Mouse (Mus musculus) layer of hippocampus, adult 9-10 months (tissue): ENCODE measurements at regions not wholly inside any gene's neighbourhood (a gene's known extent, or its start where the extent isn't known, plus 50 kb on each side); places are given as distances from the start of the nearest gene placed in this dataset.
A peak's percentile ranks its signal among the peaks of the same experiment; 100 is the strongest.
"Not testable (repeated sequence)": the region's sequence is repeated elsewhere in the genome, so short reads cannot be mapped to it uniquely, and the experiment has no call there.

Experiments
- DNase-seq: peaks from one replicate; pipeline ENCODE4 v3.0.0; 2022; ENCODE audit warnings: low spot score

GRCm38 (mm10) chr8:90056331-90056730, 291.8 kb downstream of the Tox3 start:
- DNase-seq = no peak

DNA sequence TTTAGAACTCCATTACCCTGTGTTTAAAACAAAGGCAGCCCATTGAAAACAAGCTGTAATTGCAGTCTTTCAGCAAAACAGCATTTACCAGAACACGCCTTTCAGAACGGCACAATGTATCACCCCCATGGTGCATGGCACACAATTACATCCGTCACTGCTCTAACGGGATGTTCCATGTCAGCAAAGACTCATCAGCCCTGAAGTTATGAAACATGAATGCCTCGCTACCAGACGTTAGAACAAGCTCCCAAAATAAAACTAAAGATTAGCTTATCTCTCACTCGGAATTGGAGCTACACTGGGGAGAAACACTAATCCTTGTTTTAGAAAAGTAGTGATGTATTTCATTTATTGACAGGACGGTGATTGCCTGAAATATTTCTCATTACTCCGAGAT, 301.4 kb downstream of the Tox3 start:
- DNase-seq = no peak

- no peak for DNase-seq
Measured at GRCm38 (mm10) chr8:90036436-90036835, 311.7 kb downstream of the Tox3 start.

DNA sequence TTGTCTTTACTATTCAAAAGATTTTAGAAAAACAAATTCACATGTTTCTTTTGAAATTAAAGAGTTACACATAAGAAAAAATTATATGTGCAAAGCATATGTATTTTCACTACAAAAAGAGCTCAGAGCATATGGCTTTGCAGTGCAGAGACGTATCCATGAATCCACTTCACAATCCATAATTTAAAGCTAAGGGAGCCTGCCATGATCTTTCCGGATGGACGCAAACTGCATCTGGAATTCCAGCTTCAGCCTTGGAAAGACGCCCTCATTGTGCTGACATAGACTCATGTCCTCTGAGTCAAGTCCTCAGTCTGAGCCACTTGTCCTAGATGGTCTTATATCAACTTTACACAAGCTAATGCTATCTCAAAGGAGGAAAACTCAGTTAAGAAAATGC, 315.6 kb downstream of the Tox3 start:
- no peak for DNase-seq

- DNase-seq = no peak
Measured at GRCm38 (mm10) chr8:90031220-90031619, 316.9 kb downstream of the Tox3 start.

GRCm38 (mm10) chr8:90017958-90018357, 330.2 kb downstream of the Tox3 start:
- not testable (repeated sequence) for DNase-seq

- no peak for DNase-seq
Measured at GRCm38 (mm10) chr8:90013755-90014154, 334.4 kb downstream of the Tox3 start.

DNA sequence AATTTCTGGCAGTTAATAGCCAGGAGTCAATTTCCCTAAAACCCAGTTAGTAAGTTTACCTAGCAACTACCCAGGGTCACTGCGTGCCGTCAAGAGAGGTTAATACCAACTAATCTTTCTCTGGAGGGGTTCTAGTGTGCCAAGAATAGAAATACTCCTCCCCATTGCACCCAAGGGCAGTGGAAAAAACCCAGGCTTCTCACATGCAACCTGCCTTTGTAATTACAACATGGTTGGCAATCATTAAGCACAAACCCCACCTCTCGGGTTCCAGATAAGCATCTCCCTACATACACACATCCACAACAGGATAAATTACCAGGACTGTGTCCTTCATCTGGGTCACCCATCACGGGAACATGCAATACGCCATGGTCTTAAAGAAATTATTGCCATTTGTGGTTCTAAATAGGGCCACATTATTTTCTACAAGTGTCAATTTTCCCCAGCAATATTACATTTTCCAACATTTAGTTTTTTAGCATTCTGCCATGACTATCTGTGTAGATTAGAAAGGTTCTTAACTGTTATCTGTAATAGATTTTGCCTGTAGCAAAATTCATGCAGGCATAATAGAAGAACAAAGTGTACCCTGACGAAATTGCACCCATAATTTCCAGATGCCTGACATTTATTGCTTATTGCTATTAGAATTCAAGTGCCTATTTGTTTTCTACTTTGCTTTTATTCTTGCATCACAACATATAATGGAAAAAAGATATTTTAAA, 336.3 kb downstream of the Tox3 start:
- DNase-seq = no peak

DNA sequence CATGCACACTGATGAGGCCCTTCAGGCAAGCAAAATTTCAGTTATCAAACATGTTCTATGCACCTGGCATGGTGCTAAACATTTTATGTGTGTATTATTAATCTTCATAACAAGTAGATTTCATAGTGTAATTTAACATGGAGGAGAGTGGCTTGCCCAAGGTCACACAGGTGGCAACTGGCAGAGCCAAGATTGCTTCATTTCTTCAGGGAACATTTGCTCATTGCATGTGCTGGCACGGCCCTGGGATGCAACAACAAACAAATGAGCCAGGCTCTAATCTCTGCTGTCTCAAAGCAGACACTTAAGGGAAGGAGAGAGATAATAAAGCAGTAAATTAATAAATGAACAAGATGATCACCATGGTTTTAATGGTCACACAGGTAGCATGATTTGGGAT, 338.7 kb downstream of the Tox3 start:
- no peak for DNase-seq

DNA sequence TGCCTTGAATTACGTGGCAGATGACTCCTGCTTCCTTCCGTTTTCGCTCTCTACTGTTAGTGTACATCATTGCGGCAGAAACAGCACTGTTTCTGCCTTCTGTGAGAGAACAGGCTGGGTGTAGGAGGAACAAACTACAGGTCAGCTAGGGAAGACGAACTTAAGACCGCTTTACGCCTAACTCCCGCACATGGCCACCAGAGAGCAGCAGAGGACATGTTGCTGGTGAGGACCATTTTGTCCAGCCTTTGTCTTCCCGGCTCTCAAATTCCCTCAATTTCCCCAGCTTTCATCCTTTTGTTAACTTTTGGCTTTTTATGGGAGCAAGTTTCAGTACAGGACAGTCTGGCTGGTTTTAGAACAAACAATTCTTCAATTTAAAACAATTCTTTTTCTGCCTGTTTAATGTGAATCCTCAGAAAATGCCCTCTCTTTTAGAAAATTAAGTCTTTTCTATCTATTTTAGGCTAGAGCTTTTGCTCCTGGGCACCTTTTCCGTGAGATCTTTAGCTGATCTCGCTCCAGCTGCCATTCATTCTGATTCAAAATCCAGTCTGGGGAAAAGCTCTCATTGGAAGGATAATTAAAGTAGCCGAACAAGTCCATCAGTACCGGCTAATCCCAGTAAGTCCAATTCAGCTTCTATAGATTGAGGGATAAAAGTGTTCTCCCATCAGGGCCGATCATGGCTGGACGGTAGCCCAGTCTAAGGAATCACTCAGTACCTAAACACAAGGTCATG, 347.1 kb downstream of the Tox3 start:
- DNase-seq = peak; percentile 69

- DNase-seq = no peak
Measured at GRCm38 (mm10) chr8:89993743-89994142, 354.4 kb downstream of the Tox3 start.

DNA sequence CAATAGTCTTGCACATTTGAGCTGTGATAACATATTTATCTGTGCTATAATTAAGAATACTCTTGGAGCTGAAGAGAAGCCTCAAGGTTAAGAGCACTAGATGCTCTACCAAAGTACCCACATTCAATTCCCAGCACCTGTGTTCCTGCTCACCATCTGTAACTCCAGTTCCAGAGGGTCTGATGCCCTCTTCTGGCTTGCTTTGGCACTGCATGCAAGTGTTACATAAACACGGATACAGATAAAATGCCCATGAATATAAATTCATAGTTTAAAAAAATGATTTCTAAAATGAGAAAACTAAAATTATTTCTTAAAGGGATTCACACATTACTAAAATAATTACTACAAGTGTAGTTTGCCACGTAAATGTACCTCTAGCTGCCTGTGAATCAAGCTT, 364.3 kb downstream of the Tox3 start:
- DNase-seq = no peak

DNA sequence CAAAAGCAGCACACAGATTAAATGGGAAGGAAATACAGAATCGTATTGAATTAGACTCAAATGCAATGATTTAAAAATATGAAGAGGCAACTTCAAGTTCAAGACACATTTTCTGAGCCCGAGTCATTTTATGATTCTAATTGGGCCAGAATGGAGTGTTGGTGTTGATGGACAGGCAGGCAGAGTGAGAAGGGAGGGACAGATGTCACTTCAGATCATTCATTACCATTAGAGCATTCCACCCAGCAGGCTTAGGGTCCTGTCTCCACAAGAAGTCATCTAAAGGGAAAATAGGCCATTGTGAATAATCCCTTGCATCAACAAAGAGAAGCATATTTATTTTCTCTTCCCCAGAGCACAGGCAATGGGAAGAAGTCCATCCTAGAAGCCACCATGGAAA, 365.6 kb downstream of the Tox3 start:
- no peak for DNase-seq

GRCm38 (mm10) chr8:89981320-89981719, 366.8 kb downstream of the Tox3 start:
- no peak for DNase-seq

GRCm38 (mm10) chr8:89980441-89980840, 367.7 kb downstream of the Tox3 start:
- DNase-seq = no peak

DNA sequence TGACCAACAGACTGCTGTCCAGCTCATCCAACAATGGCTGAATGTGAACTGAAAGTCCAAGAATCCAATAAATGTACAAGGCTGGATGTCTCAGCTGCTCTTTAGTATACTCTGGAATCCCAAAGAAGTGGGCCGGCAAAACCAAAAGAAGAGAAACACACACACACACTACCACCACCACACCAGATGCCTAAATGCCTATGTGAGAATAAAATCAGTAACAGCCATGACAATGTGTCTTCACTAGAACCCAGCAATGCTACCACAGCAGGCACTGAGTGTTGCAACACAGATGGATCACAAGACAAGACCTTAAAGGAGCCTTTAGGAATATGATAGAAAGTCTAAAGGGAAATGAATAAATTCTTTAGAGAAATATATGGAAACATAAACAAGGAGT, 385.3 kb downstream of the Tox3 start:
- DNase-seq = no peak

- no peak for DNase-seq
Measured at GRCm38 (mm10) chr8:89957486-89957885, 390.7 kb downstream of the Tox3 start.

DNA sequence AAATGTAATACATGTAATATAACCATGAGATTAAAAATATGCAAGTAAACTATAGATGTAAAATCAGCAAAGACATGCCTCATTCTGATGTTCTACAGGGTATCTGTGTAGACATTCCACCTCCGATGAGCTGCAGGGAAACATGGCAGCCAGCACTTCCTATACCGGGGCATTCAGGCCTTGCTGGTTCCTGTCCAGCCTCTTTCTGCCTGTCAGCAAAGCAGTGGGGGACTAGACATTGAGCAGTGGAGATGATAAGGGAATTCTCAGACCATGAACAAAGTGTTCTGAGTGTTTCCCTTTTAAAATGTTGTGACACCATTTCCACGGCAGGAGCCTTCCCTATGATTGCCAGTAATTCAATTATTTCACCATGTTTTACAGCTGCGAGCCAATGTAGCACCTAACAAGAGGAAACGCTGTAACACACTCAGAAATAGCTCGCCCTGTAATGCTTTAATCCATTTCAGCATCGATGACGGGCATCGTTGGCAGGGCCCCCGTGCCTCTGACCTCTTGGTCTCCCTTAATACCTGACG, 391.6 kb downstream of the Tox3 start:
- no peak for DNase-seq

DNA sequence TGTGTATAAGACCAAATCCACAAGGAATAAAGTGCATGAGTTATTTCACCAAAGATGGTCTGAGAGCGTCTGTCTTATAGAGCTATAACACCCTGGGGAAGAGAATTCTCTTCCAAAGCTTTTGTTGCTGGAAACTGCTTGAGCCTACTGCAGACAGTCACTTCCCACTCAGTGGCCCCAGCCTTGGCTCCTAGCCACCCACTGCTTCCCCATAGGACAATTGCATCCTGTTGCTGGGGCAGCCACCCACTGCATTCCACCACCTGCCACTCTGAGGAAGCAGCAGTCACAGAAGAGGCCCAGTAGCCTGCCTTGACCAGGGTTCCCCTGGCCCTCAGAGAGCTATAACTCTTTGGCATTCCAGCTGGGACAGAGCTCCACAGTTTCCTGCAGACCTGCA, 409.3 kb downstream of the Tox3 start:
- no peak for DNase-seq

- no peak for DNase-seq
Measured at GRCm38 (mm10) chr8:89934521-89934920, 413.6 kb downstream of the Tox3 start.

GRCm38 (mm10) chr8:89926666-89927232, 421.4 kb downstream of the Tox3 start:
- DNase-seq = no peak

DNA sequence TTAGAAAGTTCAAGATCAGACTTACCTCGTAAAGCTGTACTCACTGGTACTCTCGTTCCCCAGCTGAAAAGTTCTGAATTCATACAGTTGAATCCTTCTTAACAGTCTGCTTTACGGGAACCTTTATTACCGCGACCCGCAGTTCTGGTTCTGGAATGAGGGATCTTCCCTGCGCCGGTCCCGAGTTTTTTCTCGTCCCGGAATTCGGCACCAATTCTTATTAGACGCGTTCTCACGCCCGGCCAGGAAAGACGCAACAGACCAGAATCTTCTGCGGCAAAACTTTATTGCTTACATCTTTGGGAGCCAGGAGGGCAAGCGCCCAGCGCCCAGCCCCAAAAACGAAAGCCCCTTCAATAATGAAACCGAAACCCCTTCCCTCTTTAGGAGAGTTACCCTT, 423.4 kb downstream of the Tox3 start:
- DNase-seq = not testable (repeated sequence)

DNA sequence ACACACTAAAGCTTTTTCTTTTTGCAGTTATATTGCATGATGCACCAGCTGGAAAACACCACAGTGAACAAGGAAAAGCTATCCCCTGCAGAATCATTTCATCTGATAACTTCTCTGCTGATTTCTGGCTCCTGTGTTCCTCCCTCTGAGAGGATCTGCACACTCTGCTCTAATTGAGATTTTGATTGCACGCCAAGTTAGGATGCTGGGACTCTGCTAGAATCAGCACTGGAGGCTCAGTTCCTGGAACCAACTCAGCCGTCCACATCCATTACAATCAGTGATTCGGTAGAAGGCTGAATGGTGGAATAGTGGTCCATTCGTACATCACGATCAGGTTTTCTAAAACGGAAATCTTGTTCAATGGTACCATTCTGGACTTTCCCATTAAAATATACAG, 434.1 kb downstream of the Tox3 start:
- no peak for DNase-seq
